Mouse (Mus musculus) lung, postnatal 0 days (tissue): ENCODE results near the gene Insl6. TPM values are rescaled to one million over a fixed set of nuclear protein-coding genes. Genes with fewer than 3 reads are reported as not detected.

ENCODE experiments used
- ATAC-seq: fragments of 200-750 bp; cut with Nextera tagmentation; 2 replicates; pipeline ENCODE4 v1.8.0; 2017; ENCODE audit warnings: moderate library complexity
- DNase-seq: peaks from one replicate; pipeline ENCODE4 v3.0.0-alpha.2; 2016; ENCODE audit warnings: low spot score
- H3K27ac ChIP-seq: fragments of 300-500 bp; sonication (generic); 2 replicates; pipeline ENCODE4 v1.5.1; 2014; ENCODE audit warnings: antibody characterized with exemption, mild to moderate bottlenecking, low read length, mixed read lengths
- H3K27me3 ChIP-seq: fragments of 300-500 bp; sonication (generic); replicated peaks from 2 replicates; pipeline ENCODE4 v1.6.1; 2014; ENCODE audit warnings: low read length, mixed read lengths; ENCODE audit not compliant: insufficient read depth
- H3K36me3 ChIP-seq: fragments of 300-500 bp; sonication (generic); 2 replicates; pipeline ENCODE4 v1.6.1; 2014; ENCODE audit warnings: low read length, mixed read lengths; ENCODE audit not compliant: insufficient read depth
- H3K4me1 ChIP-seq: fragments of 300-500 bp; sonication (generic); 2 replicates; pipeline ENCODE4 v1.6.1; 2014; ENCODE audit warnings: antibody characterized with exemption, low read depth, low read length, mixed read lengths; ENCODE audit not compliant: insufficient read depth
- H3K4me2 ChIP-seq: fragments of 300-500 bp; sonication (generic); replicated peaks from 2 replicates; pipeline ENCODE4 v1.6.1; 2014; ENCODE audit warnings: low read depth, mild to moderate bottlenecking, low read length, moderate library complexity, mixed read lengths
- H3K4me3 ChIP-seq: fragments of 300-500 bp; sonication (generic); 2 replicates; pipeline ENCODE4 v1.5.1; 2014; ENCODE audit warnings: low read depth, low read length
- H3K9ac ChIP-seq: fragments of 300-500 bp; sonication (generic); replicated peaks from 2 replicates; pipeline ENCODE4 v1.6.1; 2014; ENCODE audit warnings: low read depth, mild to moderate bottlenecking
- H3K9me3 ChIP-seq: fragments of 300-500 bp; sonication (generic); 2 replicates; pipeline ENCODE4 v1.6.1; 2016; ENCODE audit warnings: low read length, mixed read lengths
- CTCF ChIP-seq: IDR thresholded peaks from 2 replicates; pipeline ENCODE4 v1.5.1; 2016; ENCODE audit warnings: antibody characterized with exemption, mild to moderate bottlenecking
- EP300 ChIP-seq: IDR thresholded peaks from 2 replicates; pipeline ENCODE4 v1.6.1; 2016; ENCODE audit warnings: antibody characterized with exemption, mild to moderate bottlenecking, control low read depth
- WGBS: fragments of 180-500 bp; shearing (Covaris S2); extraction: QIAGEN DNeasy Blood & Tissue Kit; methylation state at CpG from one replicate; pipeline ENCODE4 v1.1.7; 2014; 5-methylcytosine and 5-hydroxymethylcytosine counted together
- polyA plus RNA-seq: library from polyadenylated mRNA; unstranded; fragments of >200 nt; fragmentation: Nextera tagmentation; extraction: Ambion mirVana; gene quantifications from 2 replicates; pipeline ENCODE4 v1.2.1, GENCODE M21; 2015

The Insl6 gene
- polyA plus RNA-seq, 1 experiment from 2014 or later, result 0.57 TPM

GRCm38 (mm10) chr19:29300919-29301318 is 24.2 kb downstream of the Insl6 start:
- H3K9me3 ChIP-seq, result no peaks in the 10 kb centered on the region
- no peaks in the 10 kb centered on the region for H3K27me3 ChIP-seq
- no peak overlapping the region for H3K4me2 ChIP-seq
- no peak overlapping the region for H3K9ac ChIP-seq
- H3K36me3 ChIP-seq, result peaks cover 15% of the 10 kb centered on the region; the same call in 1 of the 2 replicates
- DNase-seq, result no peak
- no peak for ATAC-seq
- no peak overlapping the region for H3K4me3 ChIP-seq
- TF ChIP-seq CTCF, result no peak
- no peak for TF ChIP-seq EP300
- no peaks in the 10 kb centered on the region for H3K4me1 ChIP-seq
- H3K27ac ChIP-seq, result no peak overlapping the region
- WGBS, result 85% methylated on average over 13 of the region's 13 CpGs

- Histone ChIP-seq H3K9me3 (no peaks in the 10 kb centered on the region), H3K27me3 (no peaks in the 10 kb centered on the region), H3K4me2 (no peak overlapping the region), H3K4me3 (no peak overlapping the region), H3K9ac (no peak overlapping the region), H3K27ac (no peak overlapping the region), H3K4me1 (no peaks in the 10 kb centered on the region), H3K36me3 (peaks cover 18% of the 10 kb centered on the region; the same call in 1 of the 2 replicates)
- no peak for DNase-seq
- 100% methylated on average over 1 of the region's 1 CpGs for WGBS
- TF ChIP-seq CTCF (no peak), EP300 (no peak)
- no peak for ATAC-seq
These were observed 27.8 kb downstream of the Insl6 start for GRCm38 (mm10) chr19:29297366-29297765.

GRCm38 (mm10) chr19:29296166-29296565 is 29.0 kb downstream of the Insl6 start:
- H3K27me3 ChIP-seq, result no peaks in the 10 kb centered on the region
- no peak overlapping the region for H3K9ac ChIP-seq
- no peaks in the 10 kb centered on the region for H3K4me1 ChIP-seq
- no peaks in the 10 kb centered on the region for H3K9me3 ChIP-seq
- no peak overlapping the region for H3K4me2 ChIP-seq
- peaks cover 29% of the 10 kb centered on the region; the same call in 1 of the 2 replicates for H3K36me3 ChIP-seq
- no peak for TF ChIP-seq EP300
- no peak overlapping the region for H3K4me3 ChIP-seq
- ATAC-seq (no peak), DNase-seq (no peak)
- H3K27ac ChIP-seq, result no peak overlapping the region

- Histone ChIP-seq H3K27ac (no peak overlapping the region), H3K4me1 (no peaks in the 10 kb centered on the region), H3K4me3 (no peak overlapping the region), H3K36me3 (peaks cover 18% of the 10 kb centered on the region; the same call in 1 of the 2 replicates), H3K4me2 (no peak overlapping the region), H3K9me3 (no peaks in the 10 kb centered on the region), H3K27me3 (no peaks in the 10 kb centered on the region), H3K9ac (no peak overlapping the region)
- no peak for DNase-seq
- ATAC-seq, result no peak
- no peak for TF ChIP-seq EP300
- TF ChIP-seq CTCF, result no peak
- 42% methylated on average over 2 of the region's 2 CpGs for WGBS
These were observed 30.4 kb downstream of the Insl6 start for GRCm38 (mm10) chr19:29294756-29295155.

- no peak overlapping the region for H3K4me2 ChIP-seq
- no peak for DNase-seq
- no peak overlapping the region for H3K9ac ChIP-seq
- no peaks in the 10 kb centered on the region for H3K9me3 ChIP-seq
- peaks cover 21% of the 10 kb centered on the region; the same call in 1 of the 2 replicates for H3K36me3 ChIP-seq
- H3K27ac ChIP-seq, result no peak overlapping the region
- H3K27me3 ChIP-seq, result no peaks in the 10 kb centered on the region
- 63% methylated on average over 4 of the region's 4 CpGs for WGBS
- TF ChIP-seq EP300, result no peak
- H3K4me3 ChIP-seq, result no peak overlapping the region
- H3K4me1 ChIP-seq, result no peaks in the 10 kb centered on the region
- ATAC-seq, result no peak
These were observed 32.6 kb downstream of the Insl6 start for GRCm38 (mm10) chr19:29292546-29292945.

GRCm38 (mm10) chr19:29291532-29291931 is 33.6 kb downstream of the Insl6 start:
- DNase-seq, result no peak
- no peaks in the 10 kb centered on the region for H3K9me3 ChIP-seq
- 50% methylated on average over 14 of the region's 14 CpGs for WGBS

GRCm38 (mm10) chr19:29287863-29288262 is 37.3 kb downstream of the Insl6 start:
- TF ChIP-seq CTCF, result no peak; the same call in 1 of the 2 replicates
- H3K27me3 ChIP-seq, result no peaks in the 10 kb centered on the region
- WGBS, result 76% methylated on average over 8 of the region's 8 CpGs

More at GRCm38 (mm10) chr19:29291532-29291931, 33.6 kb downstream of the Insl6 start:
- Histone ChIP-seq H3K4me1 (no peaks in the 10 kb centered on the region), H3K27ac (no peak overlapping the region), H3K36me3 (peaks cover 21% of the 10 kb centered on the region; the same call in 1 of the 2 replicates), H3K9ac (no peak overlapping the region), H3K4me3 (no peak overlapping the region), H3K27me3 (no peaks in the 10 kb centered on the region), H3K4me2 (no peak overlapping the region)
- ATAC-seq, result no peak
- TF ChIP-seq EP300, result no peak
- no peak for TF ChIP-seq CTCF

More at GRCm38 (mm10) chr19:29287863-29288262, 37.3 kb downstream of the Insl6 start:
- no peak overlapping the region for H3K4me2 ChIP-seq
- no peaks in the 10 kb centered on the region for H3K9me3 ChIP-seq
- DNase-seq (no peak), ATAC-seq (no peak)
- no peak overlapping the region for H3K4me3 ChIP-seq
- no peak overlapping the region for H3K9ac ChIP-seq
- no peak overlapping the region for H3K27ac ChIP-seq
- peaks cover 25% of the 10 kb centered on the region for H3K36me3 ChIP-seq
- no peaks in the 10 kb centered on the region for H3K4me1 ChIP-seq
